Mouse (Mus musculus) C2C12 (cell line): ENCODE results near the gene Serpina3j.

Experiments
- CEBPB ChIP-seq: IDR thresholded peaks from one replicate; pipeline ENCODE4 v1.6.1; 2011; ENCODE audit warnings: low read depth, mild to moderate bottlenecking, control low read depth, moderate library complexity
- CTCF ChIP-seq: IDR thresholded peaks from one replicate; pipeline ENCODE4 v1.5.1; 2011; ENCODE audit not compliant: control insufficient read depth, insufficient read depth, insufficient read length
- FOSL1 ChIP-seq: IDR thresholded peaks from one replicate; pipeline ENCODE4 v1.8.0; 2011; ENCODE audit warnings: mild to moderate bottlenecking, low read length; ENCODE audit not compliant: poor library complexity, insufficient read depth, severe bottlenecking
- MAX ChIP-seq: IDR thresholded peaks from one replicate; pipeline ENCODE4 v1.6.1; 2011; ENCODE audit warnings: mild to moderate bottlenecking, control low read depth
- MYOD1 ChIP-seq: IDR thresholded peaks from one replicate; pipeline ENCODE4 v1.6.1; 2011; ENCODE audit warnings: low read depth; ENCODE audit not compliant: control insufficient read depth, insufficient read length
- MYOG ChIP-seq: IDR thresholded peaks from one replicate; pipeline ENCODE4 v1.6.1; 2011; ENCODE audit not compliant: control insufficient read depth, insufficient read length; ENCODE audit errors: extremely low read depth
- USF1 ChIP-seq: IDR thresholded peaks from one replicate; pipeline ENCODE4 v1.6.1; 2011; ENCODE audit warnings: low read depth, mild to moderate bottlenecking, control low read depth, moderate library complexity

GRCm38 (mm10) chr12:104305991-104306390 is 8.4 kb upstream of the Serpina3j start:
- no peak for TF ChIP-seq CTCF
- TF ChIP-seq MAX = no peak
- TF ChIP-seq USF1 = no peak
- no peak for TF ChIP-seq CEBPB
- TF ChIP-seq FOSL1 = no peak
- TF ChIP-seq MYOD1 = no peak
- no peak for TF ChIP-seq MYOG
